Mouse (Mus musculus) midbrain, embryonic 16.5 days (tissue): Measurements from ENCODE around the gene Zfp866. TPM values are rescaled to one million over a fixed set of nuclear protein-coding genes. Genes with fewer than 3 reads are reported as not detected.

Experiments used
- ATAC-seq: fragments of 200-750 bp; cut with Nextera tagmentation; 2 replicates; pipeline ENCODE4 v1.8.0; 2017; ENCODE audit warnings: moderate TSS enrichment
- H3K27ac ChIP-seq: fragments of 300-500 bp; sonication (generic); 2 replicates; pipeline ENCODE4 v1.5.1; 2014; ENCODE audit warnings: mild to moderate bottlenecking, low read length, mixed read lengths
- H3K27me3 ChIP-seq: fragments of 300-500 bp; sonication (generic); 2 replicates; pipeline ENCODE4 v1.6.1; 2014; ENCODE audit warnings: low read depth, low read length, mixed read lengths; ENCODE audit not compliant: control insufficient read depth, insufficient read depth
- H3K36me3 ChIP-seq: fragments of 300-500 bp; sonication (generic); 2 replicates; pipeline ENCODE4 v1.6.1; 2014; ENCODE audit warnings: mild to moderate bottlenecking, low read length, moderate library complexity, mixed read lengths; ENCODE audit not compliant: control insufficient read depth, insufficient read depth
- H3K4me1 ChIP-seq: fragments of 300-500 bp; sonication (generic); 2 replicates; pipeline ENCODE4 v1.6.1; 2014; ENCODE audit warnings: mild to moderate bottlenecking, low read length, mixed read lengths; ENCODE audit not compliant: control insufficient read depth, insufficient read depth
- H3K4me2 ChIP-seq: fragments of 300-500 bp; sonication (generic); 2 replicates; pipeline ENCODE4 v1.6.1; 2014; ENCODE audit warnings: mild to moderate bottlenecking, low read length, mixed read lengths
- H3K4me3 ChIP-seq: fragments of 300-500 bp; sonication (generic); 2 replicates; pipeline ENCODE4 v1.5.1; 2014; ENCODE audit warnings: low read depth, mild to moderate bottlenecking, low read length, moderate library complexity, mixed read lengths
- H3K9ac ChIP-seq: fragments of 300-500 bp; sonication (generic); 2 replicates; pipeline ENCODE4 v1.6.1; 2014; ENCODE audit warnings: low read depth, low read length, mixed read lengths
- H3K9me3 ChIP-seq: fragments of 300-500 bp; sonication (generic); replicated peaks from 2 replicates; pipeline ENCODE4 v1.6.1; 2014; ENCODE audit warnings: mild to moderate bottlenecking, low read length, mixed read lengths; ENCODE audit not compliant: control insufficient read depth, poor library complexity, severe bottlenecking
- WGBS: fragments of 180-500 bp; shearing (Covaris S2); extraction: QIAGEN DNeasy Blood & Tissue Kit; methylation state at CpG from one replicate; pipeline ENCODE4 v1.1.7; 2014; 5-methylcytosine and 5-hydroxymethylcytosine counted together
- polyA plus RNA-seq: library from polyadenylated mRNA; unstranded; fragments of >200 nt; fragmentation: Nextera tagmentation; extraction: Ambion mirVana; gene quantifications from 2 replicates; pipeline ENCODE4 v1.2.1, GENCODE M21; 2015

Gene Zfp866
- polyA plus RNA-seq, 1 experiment from 2014 or later: 38.8 TPM

GRCm38 (mm10) chr8:69716403-69717231 is 74.4 kb downstream of the Zfp866 start:
- H3K9me3 ChIP-seq: no peaks in the 10 kb centered on the region
- peak; percentile 99 for ATAC-seq
- peak overlapping the region; percentile 84 for H3K9ac ChIP-seq
- H3K4me3 ChIP-seq: peak overlapping the region; percentile 66
- no peaks in the 10 kb centered on the region for H3K27me3 ChIP-seq
- peaks cover 28% of the 10 kb centered on the region for H3K4me1 ChIP-seq
- H3K4me2 ChIP-seq: peak overlapping the region; percentile 64
- no peaks in the 10 kb centered on the region for H3K36me3 ChIP-seq
- under 1% methylated on average over 52 of the region's 52 CpGs for WGBS
- peak overlapping the region; percentile 96 for H3K27ac ChIP-seq

GRCm38 (mm10) chr8:69715366-69715765 is 75.6 kb downstream of the Zfp866 start:
- peak overlapping the region; percentile 40 for H3K4me2 ChIP-seq
- no peak for ATAC-seq
- no peaks in the 10 kb centered on the region for H3K27me3 ChIP-seq
- H3K4me1 ChIP-seq: peaks cover 28% of the 10 kb centered on the region
- no peaks in the 10 kb centered on the region for H3K9me3 ChIP-seq
- H3K27ac ChIP-seq: no peak overlapping the region
- H3K4me3 ChIP-seq: peak overlapping the region; percentile 6
- H3K36me3 ChIP-seq: no peaks in the 10 kb centered on the region
- 82% methylated on average over 6 of the region's 6 CpGs for WGBS
- H3K9ac ChIP-seq: peak overlapping the region; percentile 5

GRCm38 (mm10) chr8:69713516-69713915 is 77.5 kb downstream of the Zfp866 start:
- Histone ChIP-seq H3K4me3 (no peak overlapping the region), H3K36me3 (peaks cover 4% of the 10 kb centered on the region), H3K27ac (no peak overlapping the region), H3K27me3 (no peaks in the 10 kb centered on the region), H3K9me3 (no peaks in the 10 kb centered on the region), H3K4me2 (no peak overlapping the region), H3K4me1 (peaks cover 28% of the 10 kb centered on the region), H3K9ac (no peak overlapping the region)
- no peak for ATAC-seq
- 94% methylated on average over 8 of the region's 8 CpGs for WGBS

Other genes with a start within 250 kb of the Zfp866 start
- gene Zfp868, start 165.6 kb downstream of the Zfp866 start, polyA plus RNA-seq: 37.9 and 42.0 TPM in 2 replicates
- 2.5 TPM in 2 replicates for gene Zfp964, start 136.7 kb downstream of the Zfp866 start, polyA plus RNA-seq
- 25.9 and 26.3 TPM in 2 replicates for gene Zfp869, start 80.5 kb downstream of the Zfp866 start, polyA plus RNA-seq
- 7.9 and 8.0 TPM in 2 replicates for gene Zfp963, start 41.2 kb downstream of the Zfp866 start, polyA plus RNA-seq
- 0.31 and 0.83 TPM in 2 replicates for gene Gm20422, start 16.3 kb downstream of the Zfp866 start, polyA plus RNA-seq
- gene Atp13a1, start within 50 bp of the Zfp866 start, polyA plus RNA-seq: 55.5 and 57.1 TPM in 2 replicates
- 40.3 and 42.1 TPM in 2 replicates for gene Gmip, start 17.5 kb upstream of the Zfp866 start, polyA plus RNA-seq
- gene Lpar2, start 31.3 kb upstream of the Zfp866 start, polyA plus RNA-seq: 0.69 and 0.88 TPM in 2 replicates
- gene Pbx4, start 41.3 kb upstream of the Zfp866 start, polyA plus RNA-seq: 58.9 and 65.7 TPM in 2 replicates
- gene Cilp2, start 96.5 kb upstream of the Zfp866 start, polyA plus RNA-seq: 6.3 and 6.6 TPM in 2 replicates
- 3.0 and 3.5 TPM in 2 replicates for gene Tssk6, start 111.0 kb upstream of the Zfp866 start, polyA plus RNA-seq
- gene Ndufa13, start 111.4 kb upstream of the Zfp866 start, polyA plus RNA-seq: 172 TPM in 2 replicates
- 12.0 and 12.3 TPM in 2 replicates for gene Yjefn3, start 111.5 kb upstream of the Zfp866 start, polyA plus RNA-seq
- 15.8 and 19.1 TPM in 2 replicates for gene Gatad2a, start 205.2 kb upstream of the Zfp866 start, polyA plus RNA-seq